Mouse (Mus musculus) bone marrow macrophage, adult 2 months (primary cell): ENCODE measurements around the gene Itm2c. TPM values are rescaled to one million over a fixed set of nuclear protein-coding genes. Genes with fewer than 3 reads are reported as not detected.

Experiments
- H3K27ac ChIP-seq: 2 replicates; pipeline ENCODE4 v1.5.1; 2012; ENCODE audit warnings: low read depth, low read length; ENCODE audit not compliant: insufficient read depth
- H3K4me1 ChIP-seq: 2 replicates; pipeline ENCODE4 v1.6.1; 2012; ENCODE audit warnings: low read length; ENCODE audit not compliant: control insufficient read depth, insufficient read depth
- H3K4me3 ChIP-seq: 2 replicates; pipeline ENCODE4 v1.5.1; 2012; ENCODE audit warnings: mild to moderate bottlenecking, low read length, moderate library complexity; ENCODE audit not compliant: insufficient read depth
- CTCF ChIP-seq: IDR thresholded peaks from 2 replicates; pipeline ENCODE4 v1.5.1; 2012; ENCODE audit warnings: low read depth, mild to moderate bottlenecking, low read length, moderate library complexity
- POLR2A ChIP-seq: IDR thresholded peaks from 2 replicates; pipeline ENCODE4 v1.6.1; 2012; ENCODE audit warnings: mild to moderate bottlenecking, low read depth, low read length, borderline replicate concordance
- polyA plus RNA-seq: library from polyadenylated mRNA; stranded (reverse); fragments of >200 nt; gene quantifications from 2 replicates; pipeline ENCODE4 v1.2.4, GENCODE M21; 2012; ENCODE audit not compliant: missing spikeins, insufficient read depth, insufficient read length

Gene Itm2c
- polyA plus RNA-seq, 1 experiment, result 219 TPM

DNA sequence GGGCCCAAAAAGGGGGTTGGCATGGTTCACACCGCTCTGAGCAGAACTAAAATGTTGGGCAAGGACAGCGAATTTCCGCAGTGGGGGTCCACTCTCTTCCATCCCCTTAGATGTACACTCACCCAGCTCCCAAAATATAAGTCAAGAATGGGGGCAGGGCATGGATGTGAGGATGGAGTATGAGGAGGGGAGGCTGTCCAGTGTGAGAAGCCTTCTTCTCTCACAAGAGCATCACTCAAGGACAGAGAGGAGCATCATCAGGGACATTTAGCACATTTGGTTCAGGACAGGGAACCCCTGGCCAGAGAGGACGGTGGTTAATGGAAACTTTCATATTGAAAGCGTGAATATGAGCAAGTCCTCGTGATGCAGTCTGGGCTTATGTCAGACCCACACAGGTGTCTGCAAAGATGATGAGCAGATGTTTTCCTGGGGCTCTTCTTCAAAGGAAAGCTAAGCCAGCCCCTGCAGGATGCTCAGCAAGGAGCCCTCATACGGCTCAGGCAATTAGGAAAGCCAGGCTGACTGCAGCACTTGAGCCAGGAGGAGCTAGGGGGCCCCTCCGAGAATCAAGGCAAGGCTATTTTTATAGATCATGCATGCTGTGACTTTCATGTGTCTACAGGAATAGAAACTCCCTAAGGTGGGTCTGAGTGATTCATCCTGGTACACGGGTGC lies 64.0 kb downstream of the Itm2c start:
- no peak for TF ChIP-seq CTCF
- TF ChIP-seq POLR2A, result no peak
- Histone ChIP-seq H3K4me1 (peaks cover 30% of the 10 kb centered on the region), H3K4me3 (no peak overlapping the region), H3K27ac (no peak overlapping the region)

Other genes starting within 250 kb of the Itm2c start
- 267 and 291 TPM in 2 replicates for gene Sp100, start 244.3 kb upstream of the Itm2c start, polyA plus RNA-seq
- gene A630001G21Rik, start 115.6 kb upstream of the Itm2c start, polyA plus RNA-seq, result 110 and 111 TPM in 2 replicates
- 110 and 119 TPM in 2 replicates for gene Cab39, start 100.8 kb upstream of the Itm2c start, polyA plus RNA-seq
- not detected in 2 replicates for gene 4933407L21Rik, start 34.2 kb downstream of the Itm2c start, polyA plus RNA-seq
- not detected in 2 replicates for gene Gpr55, start 66.7 kb downstream of the Itm2c start, polyA plus RNA-seq
- not detected in 2 replicates for gene Spata3, start 122.5 kb downstream of the Itm2c start, polyA plus RNA-seq
- gene 2810459M11Rik, start 151.6 kb downstream of the Itm2c start, polyA plus RNA-seq, result not detected in 2 replicates
- gene Psmd1, start 170.1 kb downstream of the Itm2c start, polyA plus RNA-seq, result 70.2 and 83.4 TPM in 2 replicates
- 0.39 and 0.76 TPM in 2 replicates for gene Htr2b, start 217.7 kb downstream of the Itm2c start, polyA plus RNA-seq
- not detected in 2 replicates for gene Gm21972, start 239.4 kb downstream of the Itm2c start, polyA plus RNA-seq